Mouse (Mus musculus): ENCODE data around the gene Pola1. TPM values are rescaled to one million over a fixed set of nuclear protein-coding genes. Genes with fewer than 3 reads are reported as not detected.
A peak's percentile ranks its signal among the peaks of the same experiment; 100 is the strongest.

Pola1 gene
- polyA plus RNA-seq, 1 experiment = 1.4 TPM

DNA sequence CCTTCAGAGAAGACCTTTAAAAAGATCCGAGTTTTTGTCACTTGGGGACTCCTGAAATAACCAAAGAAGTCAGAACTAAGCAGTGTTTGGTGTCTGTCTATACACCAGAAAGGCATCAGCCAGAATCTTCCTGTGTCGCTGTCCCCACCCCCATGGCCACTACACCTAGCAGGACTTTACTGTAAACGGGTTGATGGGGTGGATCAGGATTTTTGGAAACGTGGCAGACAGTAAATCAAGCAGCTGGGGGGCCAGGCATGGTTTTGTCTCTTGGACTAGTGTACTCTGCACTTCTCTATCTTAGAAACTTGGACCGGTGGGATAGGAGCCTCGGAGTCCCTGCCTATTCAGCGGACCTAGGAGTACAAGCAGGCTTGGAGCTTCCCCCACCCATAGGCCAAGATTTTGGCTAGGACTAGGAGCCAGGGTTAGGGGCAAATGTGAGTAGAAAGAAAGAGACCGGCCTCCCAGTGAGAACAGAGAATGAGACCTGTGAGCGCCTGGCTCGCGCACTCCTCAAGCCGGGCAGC is 342.0 kb downstream of the Pola1 start:
- H3K4me3 ChIP-seq = peak overlapping the region; percentile 21

DNA sequence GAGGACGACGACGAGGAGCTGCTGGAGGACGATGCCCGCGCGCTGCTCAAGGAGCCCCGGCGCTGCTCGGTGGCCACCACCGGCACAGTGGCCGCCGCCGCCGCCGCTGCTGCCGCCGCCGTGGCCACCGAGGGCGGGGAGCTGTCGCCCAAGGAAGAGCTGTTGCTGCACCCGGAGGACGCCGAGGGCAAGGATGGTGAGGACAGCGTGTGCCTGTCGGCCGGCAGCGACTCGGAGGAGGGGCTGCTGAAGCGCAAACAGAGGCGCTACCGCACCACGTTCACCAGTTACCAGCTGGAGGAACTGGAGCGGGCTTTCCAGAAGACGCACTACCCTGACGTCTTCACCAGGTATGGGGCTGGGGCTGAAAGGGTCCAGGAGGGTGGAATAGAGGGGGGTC is 342.9 kb downstream of the Pola1 start:
- Histone ChIP-seq H3K79me2 (ENCODE audit: control insufficient read depth, insufficient read depth) (no peaks in the 10 kb centered on the region), H3ac (ENCODE audit: control insufficient read depth, insufficient read length) (peak overlapping the region; percentile 38), H3K27me3 (ENCODE audit: control insufficient read depth, insufficient read depth, insufficient read length) (peaks cover 30% of the 10 kb centered on the region), H3K36me3 (ENCODE audit: control insufficient read depth, insufficient read depth) (no peaks in the 10 kb centered on the region), H3K4me2 (ENCODE audit: low read depth) (peak overlapping the region; percentile 60), H3K4me3 (peak overlapping the region; percentile 21)
- TF ChIP-seq E2F4 (IDR thresholded peaks at IDR 0.05; ENCODE audit: insufficient read depth) (no peak), POLR2A (IDR thresholded peaks at IDR 0.05; ENCODE audit: insufficient read length, low read depth) (no peak), MYOD1 (IDR thresholded peaks at IDR 0.05; ENCODE audit: control insufficient read depth in 1 of 3, insufficient read length in 2 of 3, low read depth in 2 of 3) (no peak), REST (IDR thresholded peaks at IDR 0.05; ENCODE audit: insufficient read depth, insufficient read length) (no peak), TCF12 (IDR thresholded peaks at IDR 0.05; ENCODE audit: insufficient read depth, poor library complexity, severe bottlenecking) (no peak), SRF (IDR thresholded peaks at IDR 0.05; ENCODE audit: control insufficient read depth, insufficient read length, low read depth) (no peak), TCF3 (IDR thresholded peaks at IDR 0.05; ENCODE audit: insufficient read length, low read depth) (no peak), MYOG (IDR thresholded peaks at IDR 0.05; ENCODE audit: control insufficient read depth in 1 of 3, insufficient read depth in 1 of 3, insufficient read length in 2 of 3, low read depth in 2 of 3) (no peak), MAX (IDR thresholded peaks at IDR 0.05; ENCODE audit: low read depth) (no peak), POLR2AphosphoS2 (IDR thresholded peaks at IDR 0.05; ENCODE audit: insufficient read length, low read depth) (no peak)

More for the DNA sequence above, 342.0 kb downstream of the Pola1 start:
- Histone ChIP-seq H3K36me3 (ENCODE audit: control insufficient read depth, insufficient read depth) (no peaks in the 10 kb centered on the region), H3K4me2 (ENCODE audit: low read depth) (peak overlapping the region; percentile 52), H3K79me2 (ENCODE audit: control insufficient read depth, insufficient read depth) (no peaks in the 10 kb centered on the region), H3K27me3 (ENCODE audit: control insufficient read depth, insufficient read depth, insufficient read length) (peaks cover 37% of the 10 kb centered on the region), H3ac (ENCODE audit: control insufficient read depth, insufficient read length) (no peak overlapping the region)
- no peak for TF ChIP-seq MYOG (IDR thresholded peaks at IDR 0.05; ENCODE audit: control insufficient read depth in 1 of 3, insufficient read depth in 1 of 3, insufficient read length in 2 of 3, low read depth in 2 of 3)
- TF ChIP-seq CEBPB (IDR thresholded peaks at IDR 0.05; ENCODE audit: insufficient read depth, poor library complexity, severe bottlenecking) = no peak
- no peak for TF ChIP-seq E2F4 (IDR thresholded peaks at IDR 0.05; ENCODE audit: insufficient read depth)
- TF ChIP-seq SRF (IDR thresholded peaks at IDR 0.05; ENCODE audit: control insufficient read depth, insufficient read length, low read depth) = no peak
- TF ChIP-seq POLR2A (IDR thresholded peaks at IDR 0.05; ENCODE audit: insufficient read length, low read depth) = no peak
- no peak for TF ChIP-seq USF1 (IDR thresholded peaks at IDR 0.05; ENCODE audit: low read depth)
- TF ChIP-seq POLR2AphosphoS2 (IDR thresholded peaks at IDR 0.05; ENCODE audit: insufficient read length, low read depth) = no peak
- TF ChIP-seq MAX (IDR thresholded peaks at IDR 0.05; ENCODE audit: low read depth) = no peak
- no peak for TF ChIP-seq REST (IDR thresholded peaks at IDR 0.05; ENCODE audit: insufficient read depth, insufficient read length)
- no peak for TF ChIP-seq TCF3 (IDR thresholded peaks at IDR 0.05; ENCODE audit: insufficient read length, low read depth)
- TF ChIP-seq MYOD1 (IDR thresholded peaks at IDR 0.05; ENCODE audit: control insufficient read depth in 1 of 3, insufficient read length in 2 of 3, low read depth in 2 of 3) = no peak
- TF ChIP-seq TCF12 (IDR thresholded peaks at IDR 0.05; ENCODE audit: insufficient read depth, poor library complexity, severe bottlenecking) = no peak

DNA sequence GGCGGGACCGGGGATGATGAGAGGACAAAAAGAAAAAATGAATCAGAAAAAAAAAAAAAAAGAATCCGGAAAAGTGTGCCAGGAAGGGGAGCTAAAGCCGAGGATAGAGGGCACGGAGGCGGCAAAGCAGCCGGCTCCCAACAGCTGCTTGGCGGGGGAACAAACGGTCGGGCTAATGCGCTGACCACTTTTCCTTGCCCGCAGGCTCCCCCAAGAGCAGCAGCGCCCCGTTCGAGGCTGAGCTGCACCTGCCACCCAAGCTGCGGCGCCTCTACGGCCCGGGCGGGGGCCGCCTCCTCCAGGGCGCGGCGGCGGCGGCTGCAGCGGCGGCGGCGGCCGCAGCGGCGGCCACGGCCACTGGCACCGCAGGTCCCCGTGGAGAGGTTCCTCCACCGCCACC is 343.6 kb downstream of the Pola1 start:
- peaks cover 24% of the 10 kb centered on the region for H3K27me3 ChIP-seq (ENCODE audit: control insufficient read depth, insufficient read depth, insufficient read length)
- no peaks in the 10 kb centered on the region for H3K79me2 ChIP-seq (ENCODE audit: control insufficient read depth, insufficient read depth)
- H3K4me2 ChIP-seq (ENCODE audit: low read depth) = peak overlapping the region; percentile 50
- H3ac ChIP-seq (ENCODE audit: control insufficient read depth, insufficient read length) = peak overlapping the region; percentile 38
- no peaks in the 10 kb centered on the region for H3K36me3 ChIP-seq (ENCODE audit: control insufficient read depth, insufficient read depth)
- TF ChIP-seq MYOD1 (IDR thresholded peaks at IDR 0.05; ENCODE audit: control insufficient read depth in 1 of 3, insufficient read length in 2 of 3, low read depth in 2 of 3) (peak in 2 of 3 experiments; percentile 79 to 81), MYOG (IDR thresholded peaks at IDR 0.05; ENCODE audit: control insufficient read depth in 1 of 3, insufficient read depth in 1 of 3, insufficient read length in 2 of 3, low read depth in 2 of 3) (peak; percentile 51 to 89 (median 72)), POLR2A (IDR thresholded peaks at IDR 0.05; ENCODE audit: insufficient read length, low read depth) (no peak)
- H3K4me3 ChIP-seq = no peak overlapping the region

GRCm38 (mm10) chrX:93286291-93286893 is 345.6 kb downstream of the Pola1 start, which contains the start of gene Arx:
Gene Arx, plus strand, starts transcription at chrX:93286445.
- no peak within 1 kb of the TSS for H3K4me3 ChIP-seq
- H3K4me2 ChIP-seq (ENCODE audit: low read depth) = no peak within 1 kb of the TSS
- H3K79me2 ChIP-seq (ENCODE audit: control insufficient read depth, insufficient read depth) = no peaks in the 10 kb centered on the region
- H3K36me3 ChIP-seq (ENCODE audit: control insufficient read depth, insufficient read depth) = no peaks in the 10 kb centered on the region
- H3ac ChIP-seq (ENCODE audit: control insufficient read depth, insufficient read length) = no peak within 1 kb of the TSS
- peaks cover 32% of the 10 kb centered on the region for H3K27me3 ChIP-seq (ENCODE audit: control insufficient read depth, insufficient read depth, insufficient read length)
- TF ChIP-seq USF1 (IDR thresholded peaks at IDR 0.05; ENCODE audit: low read depth) (no peak), MYOD1 (IDR thresholded peaks at IDR 0.05; ENCODE audit: control insufficient read depth in 1 of 3, insufficient read length in 2 of 3, low read depth in 2 of 3) (no peak), POLR2AphosphoS2 (IDR thresholded peaks at IDR 0.05; ENCODE audit: insufficient read length, low read depth) (no peak), POLR2A (IDR thresholded peaks at IDR 0.05; ENCODE audit: insufficient read length, low read depth) (no peak), TCF3 (IDR thresholded peaks at IDR 0.05; ENCODE audit: insufficient read length, low read depth) (no peak), TCF12 (IDR thresholded peaks at IDR 0.05; ENCODE audit: insufficient read depth, poor library complexity, severe bottlenecking) (no peak), CEBPB (IDR thresholded peaks at IDR 0.05; ENCODE audit: insufficient read depth, poor library complexity, severe bottlenecking) (no peak), E2F4 (IDR thresholded peaks at IDR 0.05; ENCODE audit: insufficient read depth) (no peak), SRF (IDR thresholded peaks at IDR 0.05; ENCODE audit: control insufficient read depth, insufficient read length, low read depth) (no peak)

GRCm38 (mm10) chrX:93285091-93285490 is 346.9 kb downstream of the Pola1 start:
- H3ac ChIP-seq (ENCODE audit: control insufficient read depth, insufficient read length) = no peak overlapping the region
- H3K79me2 ChIP-seq (ENCODE audit: control insufficient read depth, insufficient read depth) = no peaks in the 10 kb centered on the region
- TF ChIP-seq POLR2AphosphoS2 (IDR thresholded peaks at IDR 0.05; ENCODE audit: insufficient read length, low read depth) (no peak), REST (IDR thresholded peaks at IDR 0.05; ENCODE audit: insufficient read depth, insufficient read length) (no peak), E2F4 (IDR thresholded peaks at IDR 0.05; ENCODE audit: insufficient read depth) (no peak), CEBPB (IDR thresholded peaks at IDR 0.05; ENCODE audit: insufficient read depth, poor library complexity, severe bottlenecking) (no peak), MAX (IDR thresholded peaks at IDR 0.05; ENCODE audit: low read depth) (no peak), TCF12 (IDR thresholded peaks at IDR 0.05; ENCODE audit: insufficient read depth, poor library complexity, severe bottlenecking) (no peak), MYOD1 (IDR thresholded peaks at IDR 0.05; ENCODE audit: control insufficient read depth in 1 of 3, insufficient read length in 2 of 3, low read depth in 2 of 3) (no peak), POLR2A (IDR thresholded peaks at IDR 0.05; ENCODE audit: insufficient read length, low read depth) (no peak), SRF (IDR thresholded peaks at IDR 0.05; ENCODE audit: control insufficient read depth, insufficient read length, low read depth) (no peak), TCF3 (IDR thresholded peaks at IDR 0.05; ENCODE audit: insufficient read length, low read depth) (no peak), USF1 (IDR thresholded peaks at IDR 0.05; ENCODE audit: low read depth) (no peak), MYOG (IDR thresholded peaks at IDR 0.05; ENCODE audit: control insufficient read depth in 1 of 3, insufficient read depth in 1 of 3, insufficient read length in 2 of 3, low read depth in 2 of 3) (no peak)
- no peaks in the 10 kb centered on the region for H3K36me3 ChIP-seq (ENCODE audit: control insufficient read depth, insufficient read depth)
- no peak overlapping the region for H3K4me3 ChIP-seq
- H3K27me3 ChIP-seq (ENCODE audit: control insufficient read depth, insufficient read depth, insufficient read length) = peaks cover 32% of the 10 kb centered on the region
- H3K4me2 ChIP-seq (ENCODE audit: low read depth) = no peak overlapping the region

Data from myocyte (in vitro differentiated cells).